Mouse (Mus musculus): ENCODE measurements around the gene Olfr1084. TPM values are rescaled to one million over a fixed set of nuclear protein-coding genes. Genes with fewer than 3 reads are reported as not detected.
"Not testable (repeated sequence)": the region's sequence is repeated elsewhere in the genome, so short reads cannot be mapped to it uniquely, and the experiment has no call there.

Gene Olfr1084
- polyA plus RNA-seq (2014; fragmentation: Nextera tagmentation; extraction: Ambion mirVana), result not detected in 2 replicates

DNA sequence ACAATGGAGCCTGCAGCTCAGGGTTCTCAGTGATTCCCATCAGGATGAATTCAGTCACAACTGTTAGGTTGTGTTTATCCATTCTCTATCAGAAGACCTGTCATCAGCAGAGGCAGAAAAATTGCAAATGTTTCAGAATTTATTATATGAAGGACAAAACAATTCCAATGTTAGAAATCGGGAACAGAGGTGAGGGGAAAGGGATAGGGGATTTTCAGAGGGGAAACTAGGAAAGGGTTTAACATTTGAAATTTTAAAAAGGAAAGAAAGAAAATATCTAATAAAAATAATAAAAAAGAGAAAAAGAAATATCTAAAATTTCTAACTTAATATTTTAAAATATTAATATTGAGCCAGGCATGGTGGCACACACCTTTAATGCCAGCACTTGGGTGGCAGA, at the start of gene Olfr1084:
Olfr1084 (minus strand) TSS at position 101 of the 400 bp plus-strand sequence.
- WGBS, result 80% methylated on average over 1 of the region's 1 CpGs
- H3K9me3 ChIP-seq (ENCODE audit: control insufficient read depth, low read length); H3K27ac ChIP-seq (ENCODE audit: low read depth, low read length); H3K36me3 ChIP-seq (ENCODE audit: control insufficient read depth, insufficient read depth, low read length); H3K27me3 ChIP-seq (ENCODE audit: control insufficient read depth, insufficient read depth, low read length); ATAC-seq (ENCODE audit: low FRiP score); H3K4me1 ChIP-seq (replicated peaks; ENCODE audit: control insufficient read depth, insufficient read depth, low read length); H3K9ac ChIP-seq (ENCODE audit: low read depth, low read length); H3K4me3 ChIP-seq (ENCODE audit: low read depth, low read length); DNase-seq (ENCODE audit: low spot score); H3K4me2 ChIP-seq (replicated peaks; ENCODE audit: low read depth, low read length): not testable (repeated sequence)

- Histone ChIP-seq H3K27me3 (ENCODE audit: control insufficient read depth, insufficient read depth, low read length) (no peaks in the 10 kb centered on the region), H3K9me3 (ENCODE audit: control insufficient read depth, low read length) (no peaks in the 10 kb centered on the region), H3K36me3 (ENCODE audit: control insufficient read depth, insufficient read depth, low read length) (no peaks in the 10 kb centered on the region), H3K9ac (ENCODE audit: low read depth, low read length) (no peak within 1 kb of the TSS), H3K4me3 (ENCODE audit: low read depth, low read length) (no peak within 1 kb of the TSS), H3K4me2 (replicated peaks; ENCODE audit: low read depth, low read length) (no peak within 1 kb of the TSS), H3K27ac (ENCODE audit: low read depth, low read length) (no peak within 1 kb of the TSS), H3K4me1 (replicated peaks; ENCODE audit: control insufficient read depth, insufficient read depth, low read length) (no peaks in the 10 kb centered on the region)
- ATAC-seq (ENCODE audit: low FRiP score) (no peak), DNase-seq (ENCODE audit: low spot score) (no peak)
- 78% methylated on average over 2 of the region's 2 CpGs for WGBS
These were observed 40.5 kb upstream of the Olfr1084 start, which contains the start of gene Olfr1086 for GRCm38 (mm10) chr2:86679992-86680391. TSS of gene Olfr1086 (minus strand) at chr2:86680092.

DNA sequence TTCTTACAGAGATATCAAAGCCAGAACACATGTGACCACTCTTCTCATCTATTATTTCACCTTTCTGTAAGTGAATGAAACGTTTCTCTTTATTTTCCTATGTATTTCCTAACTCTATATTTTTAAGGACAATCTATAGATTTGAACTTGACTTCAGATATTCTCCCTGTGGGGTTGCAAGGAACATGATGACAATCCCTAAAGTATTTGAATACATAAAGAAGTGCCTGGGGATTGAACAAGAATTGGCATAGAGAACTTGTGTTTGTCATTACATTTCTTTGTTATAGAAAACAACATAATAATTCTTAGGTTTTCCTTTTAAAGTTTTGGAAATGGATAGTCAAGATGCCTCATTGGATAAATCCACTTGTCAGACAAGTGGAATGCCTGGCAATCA, 22.4 kb upstream of the Olfr1084 start, which contains the start of gene Olfr1085:
Olfr1085 (minus strand) TSS at position 101 of the 400 bp plus-strand sequence.
- no peak for ATAC-seq (ENCODE audit: low FRiP score)
- 39% methylated on average over 1 of the region's 1 CpGs for WGBS

DNA sequence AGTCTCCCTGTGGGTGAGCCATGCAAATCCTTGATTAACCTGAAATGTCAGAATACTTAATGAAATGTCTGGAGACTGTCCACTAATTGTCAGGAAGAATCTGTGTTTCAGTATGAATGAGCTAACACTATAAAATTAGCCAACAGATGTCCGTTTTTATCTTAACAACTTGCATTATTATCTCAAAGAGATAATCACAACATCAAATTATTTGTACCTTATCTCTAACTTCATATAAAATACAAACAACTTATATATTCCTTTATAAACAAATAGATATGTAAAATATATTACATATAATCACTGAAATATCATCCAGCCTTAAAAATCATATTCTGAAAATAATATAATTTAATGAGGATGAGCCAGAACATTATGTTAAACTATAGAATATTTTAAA, 40.7 kb downstream of the Olfr1084 start, which contains the start of gene Olfr1082:
Olfr1082 (minus strand) TSS at position 101 of the 400 bp plus-strand sequence.
- not testable (repeated sequence) for ATAC-seq (ENCODE audit: low FRiP score)
- WGBS, result 67% methylated on average over 1 of the region's 1 CpGs

More for the DNA sequence above, 22.4 kb upstream of the Olfr1084 start, which contains the start of gene Olfr1085:
- Histone ChIP-seq H3K36me3 (ENCODE audit: control insufficient read depth, insufficient read depth, low read length) (no peaks in the 10 kb centered on the region), H3K4me3 (ENCODE audit: low read depth, low read length) (no peak within 1 kb of the TSS), H3K4me2 (replicated peaks; ENCODE audit: low read depth, low read length) (no peak within 1 kb of the TSS), H3K9ac (ENCODE audit: low read depth, low read length) (no peak within 1 kb of the TSS), H3K27ac (ENCODE audit: low read depth, low read length) (no peak within 1 kb of the TSS), H3K9me3 (ENCODE audit: control insufficient read depth, low read length) (no peaks in the 10 kb centered on the region), H3K27me3 (ENCODE audit: control insufficient read depth, insufficient read depth, low read length) (no peaks in the 10 kb centered on the region), H3K4me1 (replicated peaks; ENCODE audit: control insufficient read depth, insufficient read depth, low read length) (no peaks in the 10 kb centered on the region)
- no peak for DNase-seq (ENCODE audit: low spot score)

More for the DNA sequence above, 40.7 kb downstream of the Olfr1084 start, which contains the start of gene Olfr1082:
- H3K9ac ChIP-seq (ENCODE audit: low read depth, low read length); H3K4me2 ChIP-seq (replicated peaks; ENCODE audit: low read depth, low read length); DNase-seq (ENCODE audit: low spot score); H3K4me3 ChIP-seq (ENCODE audit: low read depth, low read length); H3K36me3 ChIP-seq (ENCODE audit: control insufficient read depth, insufficient read depth, low read length); H3K27me3 ChIP-seq (ENCODE audit: control insufficient read depth, insufficient read depth, low read length); H3K27ac ChIP-seq (ENCODE audit: low read depth, low read length); H3K9me3 ChIP-seq (ENCODE audit: control insufficient read depth, low read length); H3K4me1 ChIP-seq (replicated peaks; ENCODE audit: control insufficient read depth, insufficient read depth, low read length): not testable (repeated sequence)

Other genes starting within 250 kb of the Olfr1084 start
- not detected in 2 replicates for gene Olfr1061, start 225.7 kb downstream of the Olfr1084 start, polyA plus RNA-seq (2014; fragmentation: Nextera tagmentation; extraction: Ambion mirVana)
- not detected in 2 replicates for gene Olfr1062, start 213.0 kb downstream of the Olfr1084 start, polyA plus RNA-seq (2014; fragmentation: Nextera tagmentation; extraction: Ambion mirVana)
- gene Olfr1065, start 189.1 kb downstream of the Olfr1084 start, polyA plus RNA-seq (2014; fragmentation: Nextera tagmentation; extraction: Ambion mirVana), result not detected in 2 replicates
- not detected in 2 replicates for gene Olfr1066, start 183.5 kb downstream of the Olfr1084 start, polyA plus RNA-seq (2014; fragmentation: Nextera tagmentation; extraction: Ambion mirVana)
- not detected in 2 replicates for gene Olfr228, start 152.3 kb downstream of the Olfr1084 start, polyA plus RNA-seq (2014; fragmentation: Nextera tagmentation; extraction: Ambion mirVana)
- gene Olfr1076, start 131.3 kb downstream of the Olfr1084 start, polyA plus RNA-seq (2014; fragmentation: Nextera tagmentation; extraction: Ambion mirVana), result not detected in 2 replicates
- gene Olfr1079, start 97.2 kb downstream of the Olfr1084 start, polyA plus RNA-seq (2014; fragmentation: Nextera tagmentation; extraction: Ambion mirVana), result not detected in 2 replicates
- not detected in 2 replicates for gene Olfr1080, start 81.5 kb downstream of the Olfr1084 start, polyA plus RNA-seq (2014; fragmentation: Nextera tagmentation; extraction: Ambion mirVana)
- gene Olfr1082, start 40.8 kb downstream of the Olfr1084 start, polyA plus RNA-seq (2014; fragmentation: Nextera tagmentation; extraction: Ambion mirVana), result not detected in 2 replicates
- gene Olfr1085, start 22.3 kb upstream of the Olfr1084 start, polyA plus RNA-seq (2014; fragmentation: Nextera tagmentation; extraction: Ambion mirVana), result not detected in 2 replicates
- gene Olfr1086, start 40.4 kb upstream of the Olfr1084 start, polyA plus RNA-seq (2014; fragmentation: Nextera tagmentation; extraction: Ambion mirVana), result not detected in 2 replicates
- not detected in 2 replicates for gene Olfr1087, start 58.7 kb upstream of the Olfr1084 start, polyA plus RNA-seq (2014; fragmentation: Nextera tagmentation; extraction: Ambion mirVana)
- not detected in 2 replicates for gene Olfr1089, start 94.0 kb upstream of the Olfr1084 start, polyA plus RNA-seq (2014; fragmentation: Nextera tagmentation; extraction: Ambion mirVana)
- not detected in 2 replicates for gene Olfr1090, start 119.3 kb upstream of the Olfr1084 start, polyA plus RNA-seq (2014; fragmentation: Nextera tagmentation; extraction: Ambion mirVana)
- not detected in 2 replicates for gene Olfr1093, start 142.8 kb upstream of the Olfr1084 start, polyA plus RNA-seq (2014; fragmentation: Nextera tagmentation; extraction: Ambion mirVana)
- gene Olfr141, start 170.3 kb upstream of the Olfr1084 start, polyA plus RNA-seq (2014; fragmentation: Nextera tagmentation; extraction: Ambion mirVana), result not detected in 2 replicates
- not detected in 2 replicates for gene Olfr1094, start 184.9 kb upstream of the Olfr1084 start, polyA plus RNA-seq (2014; fragmentation: Nextera tagmentation; extraction: Ambion mirVana)
- not detected in 2 replicates for gene Olfr1095, start 212.0 kb upstream of the Olfr1084 start, polyA plus RNA-seq (2014; fragmentation: Nextera tagmentation; extraction: Ambion mirVana)
- not detected in 2 replicates for gene Gm13723, start 235.1 kb upstream of the Olfr1084 start, polyA plus RNA-seq (2014; fragmentation: Nextera tagmentation; extraction: Ambion mirVana)

All from hindbrain, embryonic 11.5 days (tissue).